ENCODE assay signal across 11 mouse cellular contexts in the genomic region with DNA sequence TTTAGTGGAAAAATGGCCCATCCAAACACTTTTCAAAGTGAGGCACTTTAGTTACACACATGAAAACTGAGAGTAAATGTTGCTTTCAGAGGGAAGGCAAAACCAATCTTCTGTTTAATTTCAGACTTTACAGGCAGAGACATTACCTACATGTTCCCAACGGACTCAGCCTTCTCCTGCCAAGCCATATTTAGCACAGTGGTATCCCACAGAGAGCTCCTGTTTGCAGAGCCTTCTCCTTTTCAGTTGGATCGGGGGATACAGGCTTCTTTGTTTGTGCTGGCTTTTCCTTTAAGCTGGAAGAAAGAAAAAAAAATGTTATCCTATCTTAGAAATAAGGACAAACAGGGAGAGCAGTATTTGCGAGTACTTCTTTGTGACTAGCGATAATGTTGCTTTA.
DNase-seq lines count a peak whose midpoint lies in the region; ATAC-seq and TF ChIP-seq lines count a peak whose summit lies in the region.
"Had no signal": no experiment of that assay in that cellular context is flagged by ENCODE, and none has a peak within 500 bp of the region (broad histone marks: within the 10 kb centered on the region; RNA-seq: fewer than 3 reads in every experiment).

No protein-coding gene starts in this region.

- H3K4me2 ChIP-seq in heart, embryonic 12.5 days = no peak overlapping the region
- H3K4me2 ChIP-seq: forebrain, embryonic 12.5 days had no signal

- no peaks in the 10 kb centered on the region for H3K9me3 ChIP-seq in heart, embryonic 12.5 days (replicated peaks)
- H3K9me3 ChIP-seq: forebrain, embryonic 12.5 days had no signal

- H3K4me1 ChIP-seq in heart, embryonic 12.5 days (replicated peaks) = no peaks in the 10 kb centered on the region
- no peaks in the 10 kb centered on the region for H3K4me1 ChIP-seq in thymus, adult 2 months (replicated peaks; ENCODE audit: control insufficient read depth, insufficient read depth, low read length)
- H3K4me1 ChIP-seq: forebrain, embryonic 12.5 days had no signal

- intact Hi-C loops in heart, postnatal 10 days (cut with DNase I) = no loop called here

- no peak overlapping the region for H3K9ac ChIP-seq in heart, embryonic 12.5 days
- H3K9ac ChIP-seq: forebrain, embryonic 12.5 days; liver, embryonic 14.5 days had no signal

- peak; percentile 22 to 24 for DNase-seq in heart, postnatal 10 days
- DNase-seq in right cerebral cortex, adult 18-20 months = peak; percentile 6
- no peak for DNase-seq in right cerebral cortex, postnatal 10 days (ENCODE audit: low spot score in 2 of 2)
- DNase-seq in cerebellum, postnatal 25 days = peak; percentile 54 to 59
- DNase-seq in thymus, adult 2 months = no peak
- DNase-seq in adrenal gland, postnatal 4 days (ENCODE audit: low spot score in 2 of 2) = no peak
- DNase-seq: gastrocnemius, postnatal 10 days had no signal

- 51% methylated on average over 4 of the region's 4 CpGs for WGBS in heart, embryonic 12.5 days
- 83% methylated on average over 4 of the region's 4 CpGs for WGBS in thymus, adult 2 months

- no peak overlapping the region for H3K27ac ChIP-seq in heart, embryonic 12.5 days (ENCODE audit: poor library complexity, severe bottlenecking)
- no peak overlapping the region for H3K27ac ChIP-seq in thymus, adult 2 months (ENCODE audit: control insufficient read depth, insufficient read depth, low read length)
- H3K27ac ChIP-seq: forebrain, embryonic 12.5 days; liver, embryonic 14.5 days had no signal

- no peak for TF ChIP-seq POLR2A in thymus, adult 2 months (IDR thresholded peaks at IDR 0.05; ENCODE audit: control insufficient read depth, extremely low read depth, insufficient read depth, low read length, poor library complexity)

- no peaks in the 10 kb centered on the region for H3K36me3 ChIP-seq in heart, embryonic 12.5 days
- H3K36me3 ChIP-seq in thymus, adult 2 months (ENCODE audit: control insufficient read depth, insufficient read depth, low read length) = no peaks in the 10 kb centered on the region
- H3K36me3 ChIP-seq: forebrain, embryonic 12.5 days had no signal

- no peak for TF ChIP-seq CTCF in thymus, adult 2 months (IDR thresholded peaks at IDR 0.05; ENCODE audit: borderline replicate concordance, control insufficient read depth, extremely low read depth, insufficient read depth, low read length, poor library complexity)

- no peak overlapping the region for H3K4me3 ChIP-seq in heart, embryonic 12.5 days
- H3K4me3 ChIP-seq in thymus, adult 2 months (ENCODE audit: control insufficient read depth, insufficient read depth, low read length) = no peak overlapping the region
- H3K4me3 ChIP-seq: forebrain, embryonic 12.5 days had no signal

- H3K27me3 ChIP-seq in heart, embryonic 12.5 days (replicated peaks) = no peaks in the 10 kb centered on the region
- no peaks in the 10 kb centered on the region for H3K27me3 ChIP-seq in thymus, adult 2 months (ENCODE audit: control insufficient read depth, insufficient read depth, low read length)
- H3K27me3 ChIP-seq: CH12.LX; forebrain, embryonic 12.5 days had no signal

- ATAC-seq in heart, embryonic 12.5 days (ENCODE audit: insufficient number of reproducible peaks, low FRiP score) = no peak

Comparison
In these comparisons a context has a peak if more than half of its experiments do, and no peak if none do; other contexts are left out.
1. DNase-seq: peak in heart, postnatal 10 days (2 of 2), right cerebral cortex, adult 18-20 months (single experiment) and cerebellum, postnatal 25 days (2 of 2); none in right cerebral cortex, postnatal 10 days (0 of 2), thymus, adult 2 months (single experiment) and adrenal gland, postnatal 4 days (0 of 2).